Mouse (Mus musculus) yolk sac, embryonic 10.5 days (tissue): ENCODE measurements at regions not wholly inside any gene's neighbourhood (a gene's known extent, or its start where the extent isn't known, plus 50 kb on each side); places are given as distances from the start of the nearest gene placed in this dataset.

Source experiments
- DNase-seq: peaks from one replicate; pipeline ENCODE4 v3.0.0-alpha.2; 2017; ENCODE audit warnings: low spot score

GRCm38 (mm10) chr7:129441085-129441617, 150.5 kb upstream of the Wdr11 start:
- DNase-seq: no peak

GRCm38 (mm10) chr7:129469496-129469895, 122.2 kb upstream of the Wdr11 start:
- peak; percentile 56 for DNase-seq

- no peak for DNase-seq
Measured at GRCm38 (mm10) chr7:129483736-129484135, 107.9 kb upstream of the Wdr11 start.

GRCm38 (mm10) chr7:129506894-129507293, 84.8 kb upstream of the Wdr11 start:
- no peak for DNase-seq

GRCm38 (mm10) chr7:129509631-129510132, 82.0 kb upstream of the Wdr11 start:
- DNase-seq: no peak

- no peak for DNase-seq
Measured at GRCm38 (mm10) chr7:129514619-129515018, 77.0 kb upstream of the Wdr11 start.

- no peak for DNase-seq
Measured at GRCm38 (mm10) chr7:129524369-129524915, 67.2 kb upstream of the Wdr11 start.

- DNase-seq: no peak
Measured at GRCm38 (mm10) chr7:129525985-129526384, 65.7 kb upstream of the Wdr11 start.

- DNase-seq: no peak
Measured at GRCm38 (mm10) chr7:129528263-129528662, 63.4 kb upstream of the Wdr11 start.

- DNase-seq: no peak
Measured at GRCm38 (mm10) chr7:129533366-129533905, 58.2 kb upstream of the Wdr11 start.
